Mouse (Mus musculus): ENCODE results near the gene Fer. TPM values are rescaled to one million over a fixed set of nuclear protein-coding genes. Genes with fewer than 3 reads are reported as not detected.

Fer gene
- total RNA-seq, 2 experiments from 2014 or later = 16.8 to 22.0 TPM

DNA sequence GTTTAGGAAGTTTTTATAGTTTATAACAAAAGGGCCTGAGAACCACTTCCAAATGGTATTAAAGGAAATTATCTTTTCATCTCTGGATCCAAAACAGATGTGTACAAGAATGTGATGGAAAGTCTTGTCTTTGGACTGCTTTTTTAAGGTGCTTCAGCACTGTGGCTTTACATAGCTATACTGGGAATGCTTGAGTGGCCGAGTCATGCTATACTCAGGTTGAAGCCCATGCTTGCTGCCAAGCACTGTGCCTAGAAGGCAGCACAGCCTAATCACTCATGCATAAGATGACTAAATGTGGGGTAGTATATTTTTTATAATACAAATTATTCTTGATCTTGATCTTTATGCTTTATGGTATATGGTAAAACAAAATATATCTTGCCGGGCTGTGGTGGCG lies 225.0 kb downstream of the Fer start:
- DNase-seq = no peak

DNA sequence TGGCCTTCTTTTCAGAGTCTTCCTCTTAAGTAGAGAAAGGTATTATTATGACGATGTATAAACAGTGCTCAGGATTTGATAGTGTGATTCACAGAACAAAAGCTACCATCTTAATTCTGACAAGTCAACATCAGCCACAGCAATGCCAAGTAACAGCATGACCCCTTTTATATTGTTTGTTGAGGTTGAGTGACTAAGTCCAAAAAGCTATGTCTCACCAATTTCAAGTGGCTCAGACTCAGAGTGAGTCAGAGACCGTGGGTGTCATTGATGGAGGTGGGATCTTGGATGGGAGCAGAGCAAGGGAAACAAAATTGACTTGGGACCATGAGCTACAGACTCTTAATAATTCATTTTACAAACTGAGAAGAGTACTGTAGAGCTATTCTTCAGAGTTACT lies 230.9 kb downstream of the Fer start:
- DNase-seq = no peak

DNA sequence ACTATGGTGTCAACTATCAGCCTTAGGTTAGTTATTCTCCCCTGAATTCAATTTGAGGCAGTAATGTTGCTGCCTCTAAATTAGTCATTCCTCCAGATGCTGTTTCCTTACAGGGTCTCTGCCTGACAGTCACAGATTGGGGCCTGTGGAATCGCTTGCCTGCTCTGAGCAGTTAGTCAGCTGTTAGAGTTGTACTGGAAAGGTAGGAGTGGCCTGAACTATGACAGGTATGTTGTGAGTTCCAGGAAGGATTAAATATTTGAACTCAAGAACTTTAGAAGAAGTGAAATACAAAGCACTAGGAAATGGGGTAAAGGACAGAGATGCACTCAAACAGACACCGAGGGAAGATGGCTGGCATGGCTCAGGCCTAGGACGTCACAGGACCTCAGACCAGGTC lies 233.9 kb downstream of the Fer start:
- DNase-seq = no peak

DNA sequence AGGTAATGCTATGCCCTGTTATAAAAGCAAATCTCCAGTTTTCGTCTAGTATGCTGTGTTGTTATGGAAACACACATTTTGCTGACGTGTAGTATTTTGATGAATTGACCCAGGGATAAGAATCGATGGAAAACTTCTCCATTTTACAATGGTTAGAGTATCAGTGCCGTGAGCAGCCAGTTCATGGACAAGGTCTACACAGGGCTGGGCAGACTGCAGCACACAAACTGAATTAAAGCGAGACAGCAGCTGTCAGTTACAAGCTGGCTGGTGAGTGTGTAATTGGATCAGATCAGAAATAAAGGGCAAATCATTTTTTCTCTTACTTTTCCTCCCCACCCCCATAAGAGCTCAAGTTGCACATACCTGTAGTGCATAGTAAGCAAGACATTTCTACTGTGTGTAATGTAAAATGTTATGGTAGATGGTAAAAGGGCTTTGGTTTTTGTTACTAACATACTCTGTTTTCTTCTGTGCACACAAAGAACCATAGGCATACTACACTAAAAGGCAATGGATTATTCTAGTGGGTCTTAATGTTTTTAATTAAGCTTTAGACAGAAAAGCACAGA lies 235.0 kb downstream of the Fer start:
- DNase-seq = no peak

DNA sequence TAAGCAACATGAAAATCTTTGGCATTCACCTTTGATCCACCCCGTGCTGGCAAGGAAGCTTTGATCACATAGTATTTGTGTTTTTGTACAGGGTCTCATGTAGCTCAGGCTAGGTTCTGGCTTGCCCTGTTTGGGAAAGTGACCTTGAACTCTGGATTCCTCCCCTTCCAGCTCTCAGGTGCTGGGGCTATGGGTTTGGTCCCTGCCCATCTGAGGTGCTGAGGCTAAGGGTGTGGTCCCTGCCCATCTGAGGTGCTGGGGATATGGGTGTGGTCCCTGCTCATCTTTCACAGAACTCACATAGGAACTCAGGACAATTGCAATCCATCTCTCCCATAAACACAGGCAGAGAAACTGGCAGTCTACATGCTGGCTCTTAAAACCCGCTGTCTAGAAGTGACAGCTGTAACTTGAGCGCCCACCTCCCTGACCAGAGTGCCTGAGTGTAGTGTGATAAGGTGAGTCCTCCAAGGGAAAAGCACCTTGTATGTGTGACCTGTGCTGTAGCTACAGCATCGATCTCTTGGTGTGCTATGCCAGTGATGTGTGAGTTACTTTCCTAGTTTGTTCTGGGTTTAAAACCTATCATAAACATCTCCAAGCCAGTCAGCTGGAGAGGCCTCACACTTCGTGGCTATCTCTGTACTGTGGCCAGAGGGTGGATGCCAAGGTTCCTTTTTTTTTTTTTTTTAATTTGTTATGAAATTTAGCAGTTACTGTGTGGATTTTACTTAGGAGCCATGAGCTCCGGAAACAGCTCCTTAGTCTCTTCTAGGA lies 236.7 kb downstream of the Fer start:
- DNase-seq = no peak

DNA sequence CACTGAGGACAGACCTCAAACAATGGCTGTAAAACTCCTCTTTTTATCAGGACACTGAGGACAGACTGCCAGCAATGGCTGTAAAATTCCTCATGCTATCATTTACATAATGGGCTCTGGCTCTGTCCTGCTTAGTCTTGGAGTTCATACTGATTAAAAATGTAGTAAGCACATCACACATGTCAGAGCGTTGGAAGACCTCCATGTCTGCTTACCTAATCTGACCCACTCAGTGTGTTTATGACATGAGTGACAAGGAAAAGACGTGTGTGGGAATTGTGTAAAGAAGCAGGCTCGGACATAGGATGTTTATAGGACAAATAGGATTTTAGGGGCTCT lies 237.3 kb downstream of the Fer start:
- DNase-seq = no peak

DNA sequence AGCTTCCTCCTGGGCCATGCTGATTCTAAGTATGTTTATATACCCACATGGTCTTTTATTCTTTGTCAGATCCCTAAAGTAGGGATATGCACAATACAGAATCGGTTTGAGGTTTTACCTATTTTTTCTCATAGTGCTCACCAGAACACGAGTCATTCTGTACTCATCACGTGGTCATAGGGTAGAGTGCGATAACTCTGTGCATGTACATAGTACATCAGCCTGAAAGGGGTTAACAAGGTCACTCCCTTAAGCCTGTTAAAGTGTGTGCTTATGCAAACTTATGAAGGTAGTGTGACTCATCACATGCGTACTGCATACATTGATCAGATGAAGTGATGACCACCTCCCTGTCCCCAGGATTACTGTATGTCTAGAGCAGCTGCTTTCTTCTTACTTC lies 245.9 kb downstream of the Fer start:
- DNase-seq = no peak

DNA sequence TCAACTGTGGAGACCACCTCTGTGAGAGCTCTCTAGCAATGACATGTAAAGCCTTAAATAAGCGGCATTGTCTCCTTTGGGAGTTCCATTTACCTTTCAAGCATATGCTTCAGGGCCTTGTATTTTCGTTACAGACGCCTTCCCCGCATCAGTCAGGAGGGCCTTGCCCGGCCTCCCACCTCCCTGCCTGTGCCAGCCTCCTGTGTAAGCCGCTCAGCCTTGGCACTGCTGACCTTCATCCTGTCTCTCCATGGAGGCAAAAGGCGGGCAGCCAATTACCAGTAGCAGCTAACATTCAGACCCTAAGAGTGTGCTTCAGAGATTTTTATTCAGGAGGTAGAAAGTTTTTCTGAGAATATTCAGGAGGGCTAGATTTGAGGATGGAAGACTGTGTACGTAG lies 247.0 kb downstream of the Fer start:
- DNase-seq = peak; percentile 50

DNA sequence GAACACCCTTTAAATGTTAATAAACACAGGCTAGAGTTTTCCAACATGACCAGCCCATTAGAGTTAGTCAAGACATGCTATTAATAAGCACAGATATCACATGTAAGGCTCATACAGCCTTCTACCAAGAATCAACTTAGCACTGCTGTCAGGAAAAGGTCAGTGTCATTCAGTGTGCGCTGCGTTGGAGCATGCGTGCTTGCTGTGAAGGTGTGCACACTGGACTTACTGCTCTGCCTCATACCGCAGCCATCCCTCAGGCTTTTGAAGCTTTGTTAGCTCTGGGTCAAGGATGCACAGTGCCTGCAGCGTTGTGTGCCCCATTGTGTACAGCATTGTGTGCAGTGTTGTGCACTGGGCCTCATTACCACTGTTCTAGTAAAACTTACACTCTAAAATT lies 250.8 kb downstream of the Fer start:
- DNase-seq = no peak

DNA sequence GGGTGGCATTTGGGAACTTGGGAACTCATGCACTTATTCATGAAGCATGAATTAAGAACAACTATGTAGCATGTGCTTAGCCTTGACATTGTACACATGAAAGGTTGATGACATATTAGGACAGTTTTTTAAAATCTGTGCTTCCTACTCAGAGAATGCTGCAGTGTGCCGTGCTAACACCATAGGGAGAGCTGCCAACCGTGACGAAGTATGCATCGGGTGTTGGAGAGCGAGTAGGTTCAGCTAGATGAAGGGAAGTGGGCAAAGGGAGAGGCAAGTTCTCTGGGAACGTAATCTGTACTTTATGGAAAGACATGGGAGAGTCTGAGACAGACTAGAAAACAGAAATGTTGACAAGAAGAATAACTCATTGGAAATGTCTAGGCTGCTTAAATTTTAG lies 253.9 kb downstream of the Fer start:
- DNase-seq = no peak

DNA sequence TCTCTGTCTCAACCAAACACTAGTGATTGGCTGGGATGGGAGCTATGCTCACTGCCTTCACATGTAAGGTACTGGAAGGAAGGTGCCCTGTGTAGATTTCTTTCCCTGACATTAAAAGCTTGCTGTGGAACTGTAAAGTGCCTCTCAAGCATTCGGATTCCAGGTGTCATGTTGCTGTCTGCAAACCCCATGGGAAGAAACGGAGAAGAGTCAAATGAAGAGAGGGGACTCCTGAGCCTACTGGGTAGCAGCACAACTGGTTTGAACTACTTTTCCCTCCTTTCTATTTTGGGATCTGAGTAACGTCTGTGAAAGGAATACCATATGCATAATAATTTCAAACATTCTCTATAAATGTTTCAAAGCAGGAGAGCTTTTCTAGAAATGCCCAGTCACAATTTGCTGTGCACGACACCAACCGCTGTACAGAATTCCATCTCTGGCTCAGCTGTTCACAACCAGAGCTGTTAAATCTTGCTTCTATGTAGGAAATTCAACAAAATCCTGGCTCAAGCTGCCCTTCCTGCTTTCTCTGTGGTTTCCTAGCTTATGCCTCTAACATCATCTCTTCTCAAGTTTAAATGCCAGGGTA lies 256.9 kb downstream of the Fer start:
- DNase-seq = no peak

DNA sequence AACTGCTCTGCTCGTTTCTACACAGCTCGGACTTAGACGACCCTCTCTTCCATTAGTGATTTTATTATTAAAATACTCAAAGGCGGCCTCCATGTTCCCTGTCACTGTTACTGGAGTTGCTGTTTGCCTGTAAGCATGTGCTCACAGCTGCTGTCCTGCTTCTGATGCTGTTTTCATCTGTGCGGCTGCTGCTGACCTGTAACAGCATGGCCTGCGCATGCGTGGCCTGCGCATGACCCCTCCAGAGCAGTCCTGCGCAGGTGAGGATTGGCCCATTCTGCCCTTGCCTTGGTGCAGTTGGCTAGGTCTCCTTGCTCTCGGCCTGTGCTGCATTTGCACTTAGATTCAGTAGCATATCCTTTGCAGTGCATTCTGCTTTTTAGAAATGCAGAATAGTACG lies 259.7 kb downstream of the Fer start:
- DNase-seq = no peak

DNA sequence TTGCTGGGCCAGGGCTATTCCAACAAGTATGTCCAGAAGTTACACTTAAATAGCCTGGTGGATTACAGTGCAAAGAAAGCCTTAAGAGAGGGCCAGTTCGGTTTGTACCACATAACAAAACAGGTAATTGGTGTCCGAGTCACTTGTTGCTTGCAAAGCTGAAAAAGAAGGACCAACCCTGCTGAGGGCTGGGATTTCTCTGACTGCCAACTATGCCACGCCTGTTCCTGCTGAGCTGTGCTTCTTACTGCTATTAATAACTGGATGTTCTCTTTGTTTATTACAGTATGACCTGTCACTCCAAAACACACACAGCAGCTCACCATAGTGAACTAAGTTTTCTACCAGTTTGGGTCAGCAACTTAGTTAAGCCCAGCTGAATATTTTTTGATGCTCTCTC lies 260.9 kb downstream of the Fer start:
- no peak for DNase-seq

DNA sequence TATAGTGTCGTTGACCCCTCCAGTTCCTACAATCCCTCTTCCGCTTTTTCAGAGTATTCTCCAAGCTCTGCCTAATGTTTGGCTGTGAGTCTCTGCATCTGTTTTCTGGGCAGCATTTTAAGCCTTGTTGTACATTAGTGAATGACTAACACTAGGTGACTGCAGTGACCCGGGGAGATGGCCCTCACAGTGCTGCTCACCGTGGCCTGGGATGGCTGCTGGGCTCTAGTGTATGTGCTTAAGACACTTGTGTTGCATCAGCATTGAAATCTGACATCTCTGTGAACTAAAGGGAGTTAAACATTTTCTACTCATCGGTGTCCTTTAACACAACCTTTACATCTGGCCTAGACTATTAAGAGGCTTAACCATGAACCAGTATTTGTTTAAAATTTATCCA lies 264.0 kb downstream of the Fer start:
- no peak for DNase-seq

DNA sequence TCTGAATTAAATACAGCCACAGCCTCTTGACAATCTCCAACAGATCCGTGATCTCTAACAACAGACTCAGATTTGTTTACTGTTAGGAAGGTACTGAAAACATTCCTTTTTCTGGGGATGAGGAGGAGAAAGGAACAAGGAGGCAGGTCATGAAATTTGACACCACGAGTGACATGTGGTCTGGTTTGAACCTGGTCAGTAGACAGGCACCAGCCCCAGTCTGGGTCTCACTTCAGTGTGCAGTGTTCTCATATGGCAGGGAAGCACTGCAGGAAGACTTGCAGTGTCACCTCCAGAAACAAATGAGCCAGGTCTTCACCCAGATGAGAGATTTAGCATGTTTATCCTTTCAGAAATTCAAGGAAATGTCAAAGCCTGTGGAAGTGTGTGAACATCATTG lies 266.9 kb downstream of the Fer start:
- DNase-seq = no peak

DNA sequence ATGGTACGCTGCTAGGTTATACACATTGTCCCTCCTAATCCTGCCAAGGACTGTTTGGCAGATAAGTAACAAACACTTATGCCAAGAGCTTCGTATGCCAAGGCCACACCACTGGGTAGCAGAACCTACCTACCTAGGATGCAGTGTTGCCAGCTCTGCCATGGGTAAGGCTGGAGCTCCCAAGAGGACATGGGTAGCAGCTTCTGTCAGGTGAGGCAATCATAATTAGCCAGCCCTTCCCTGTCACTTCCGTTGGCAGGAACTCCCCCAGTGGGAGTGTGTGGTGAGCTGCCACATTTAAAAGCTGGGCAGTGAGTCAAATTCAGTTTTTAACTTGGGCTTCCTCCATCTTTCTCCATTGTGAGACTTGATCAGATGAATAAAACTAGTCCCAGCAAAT lies 267.5 kb downstream of the Fer start:
- peak; percentile 57 for DNase-seq

DNA sequence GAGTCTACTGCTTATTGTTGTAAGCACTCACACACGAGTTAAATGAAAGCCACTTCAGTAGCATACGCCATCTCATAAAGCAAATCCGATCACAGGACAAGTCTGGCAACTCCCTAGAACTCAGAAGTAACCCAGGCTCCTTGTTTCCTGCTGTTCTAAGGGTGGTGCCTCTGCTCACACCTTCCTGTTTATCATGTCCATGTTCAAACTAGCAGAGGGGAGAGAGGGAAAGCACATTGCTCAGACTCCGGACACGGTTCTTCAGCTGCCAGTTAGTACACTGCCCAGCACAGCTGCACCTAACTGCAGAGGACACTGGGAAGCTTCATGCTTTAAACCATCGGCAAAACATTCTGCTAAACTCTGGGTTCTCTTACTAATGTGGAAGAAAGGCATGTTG lies 269.3 kb downstream of the Fer start:
- DNase-seq = no peak

DNA sequence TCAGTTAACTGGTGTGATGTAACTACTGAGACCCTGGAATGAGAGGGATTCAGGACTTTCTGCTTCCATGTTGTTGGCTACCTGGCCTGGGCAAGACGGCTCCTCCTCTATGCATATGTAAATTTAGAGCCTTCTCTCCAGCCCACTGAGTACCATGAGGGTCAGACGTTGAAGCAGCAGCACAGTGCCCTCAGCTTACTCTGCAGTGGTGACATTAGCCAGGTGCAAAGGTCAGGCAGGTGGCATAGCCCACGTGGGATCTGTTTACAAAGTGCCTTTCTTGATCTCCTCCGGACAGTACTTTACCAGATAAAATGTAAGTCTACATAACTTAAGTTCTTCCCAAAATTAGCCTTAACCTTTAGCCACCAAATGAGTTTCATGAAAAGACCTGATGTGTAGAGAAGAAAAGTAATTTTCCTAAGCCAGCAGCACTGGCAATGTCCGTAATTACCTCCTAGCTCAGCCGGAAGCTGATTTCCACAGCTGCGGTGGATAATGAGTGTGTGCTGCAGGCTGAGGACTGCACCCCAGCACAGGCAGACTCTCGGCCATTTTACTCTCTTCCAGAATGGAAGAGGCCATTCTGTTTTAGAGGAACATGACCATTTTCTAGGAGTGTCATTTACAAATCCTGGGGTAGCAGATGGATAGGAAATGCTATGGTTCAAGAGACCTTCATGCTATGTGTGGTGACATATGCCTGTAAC lies 273.2 kb downstream of the Fer start:
- no peak for DNase-seq

DNA sequence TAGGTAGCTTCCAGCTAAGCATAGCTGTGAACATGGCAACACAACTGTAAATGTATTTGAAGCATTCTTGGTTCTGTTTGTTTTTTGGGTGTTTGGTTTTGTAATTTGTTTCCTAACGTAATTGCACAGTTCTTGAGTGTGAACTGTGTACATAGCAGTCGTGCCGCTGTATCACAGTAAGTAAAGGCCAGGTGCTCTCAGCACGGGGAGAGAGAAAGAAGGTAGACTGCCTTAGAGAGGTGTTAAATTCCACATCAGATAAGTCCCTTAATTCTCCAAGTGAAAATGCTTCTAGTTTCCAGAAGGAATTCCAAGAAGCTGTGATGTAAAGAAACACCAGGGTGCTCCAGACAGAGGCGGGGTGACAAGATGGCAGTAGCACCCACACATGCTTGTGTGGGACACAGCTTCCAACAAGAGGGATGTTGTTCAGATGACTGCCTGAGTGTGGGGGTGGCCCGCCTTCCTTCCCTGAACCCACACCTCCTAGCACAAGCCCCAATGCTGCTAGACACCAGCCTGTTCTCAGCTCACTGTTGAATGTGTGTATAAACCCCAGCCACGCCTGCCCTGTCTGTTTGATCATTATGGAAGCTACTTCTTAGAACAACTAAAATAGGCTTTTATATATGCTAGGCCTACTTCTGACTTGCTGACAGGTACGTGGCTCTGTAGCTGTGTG lies 275.3 kb downstream of the Fer start:
- DNase-seq = no peak

DNA sequence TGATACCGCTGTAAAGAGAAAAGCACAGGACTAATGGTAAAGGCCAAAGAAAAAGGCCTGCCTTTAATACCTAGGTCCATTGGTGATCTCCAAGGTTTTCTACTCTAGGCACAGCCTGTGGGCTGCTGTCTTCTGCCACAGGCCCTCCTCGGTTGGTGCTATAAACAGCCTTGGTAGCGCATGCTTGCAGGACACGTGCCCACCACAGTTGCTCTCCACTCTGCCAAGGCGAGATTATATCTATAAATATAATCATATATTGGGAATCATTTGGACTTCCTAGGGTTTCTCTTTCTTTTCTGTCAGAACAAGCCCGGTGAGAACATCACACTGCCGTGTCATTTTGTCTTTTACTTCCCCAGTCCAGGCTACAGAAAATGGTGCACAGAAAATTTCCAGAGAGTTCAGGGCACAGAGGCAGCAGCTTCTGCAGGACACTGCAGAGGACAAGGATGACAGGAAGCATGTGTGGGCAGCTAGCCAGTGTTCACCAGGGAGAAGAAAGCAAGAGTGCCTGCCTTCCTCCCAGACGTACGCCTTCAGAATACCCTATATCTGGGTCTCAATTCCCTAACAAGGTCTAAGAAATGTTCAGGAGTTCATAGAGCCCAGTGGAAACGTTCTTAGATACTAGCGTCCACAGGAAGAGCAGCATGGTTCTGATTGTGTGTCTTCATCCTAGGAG lies 276.5 kb downstream of the Fer start:
- DNase-seq = no peak

DNA sequence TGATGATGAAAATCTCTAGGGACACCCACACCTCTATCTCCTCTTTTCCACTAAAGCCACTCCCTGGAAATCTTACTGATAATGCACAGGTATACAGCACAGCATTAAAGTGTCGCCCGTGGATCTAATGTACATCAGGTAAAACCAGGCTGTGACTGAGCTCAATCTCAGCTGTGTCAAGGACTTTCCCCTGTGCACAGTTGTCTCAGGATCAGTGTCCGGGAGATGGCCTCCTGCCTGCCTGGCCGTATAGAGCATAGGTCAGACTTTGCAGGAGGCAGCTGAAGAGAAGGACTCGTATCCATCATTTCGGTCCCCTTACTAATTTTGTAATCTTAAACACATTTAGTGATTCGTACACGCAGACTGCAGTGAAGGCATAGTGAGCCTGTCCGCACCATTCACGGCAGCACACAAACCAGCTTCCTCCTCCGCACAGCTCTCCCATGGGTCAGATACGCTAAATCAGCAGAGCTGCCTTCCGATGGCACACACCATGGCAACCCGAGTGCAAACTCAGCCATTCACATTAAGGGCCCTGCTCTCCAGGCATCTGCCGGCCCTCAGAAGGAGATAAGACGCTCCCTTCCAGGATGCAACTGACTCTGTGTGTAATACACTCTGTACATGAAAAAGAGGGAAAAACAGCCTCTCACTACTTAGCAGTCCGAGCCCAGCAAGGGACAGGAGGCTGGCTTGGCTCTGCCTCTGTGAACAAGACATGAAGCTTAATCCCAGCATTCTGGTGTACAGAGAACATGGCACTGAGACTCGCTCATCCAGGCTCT lies 277.4 kb downstream of the Fer start:
- DNase-seq = no peak

DNA sequence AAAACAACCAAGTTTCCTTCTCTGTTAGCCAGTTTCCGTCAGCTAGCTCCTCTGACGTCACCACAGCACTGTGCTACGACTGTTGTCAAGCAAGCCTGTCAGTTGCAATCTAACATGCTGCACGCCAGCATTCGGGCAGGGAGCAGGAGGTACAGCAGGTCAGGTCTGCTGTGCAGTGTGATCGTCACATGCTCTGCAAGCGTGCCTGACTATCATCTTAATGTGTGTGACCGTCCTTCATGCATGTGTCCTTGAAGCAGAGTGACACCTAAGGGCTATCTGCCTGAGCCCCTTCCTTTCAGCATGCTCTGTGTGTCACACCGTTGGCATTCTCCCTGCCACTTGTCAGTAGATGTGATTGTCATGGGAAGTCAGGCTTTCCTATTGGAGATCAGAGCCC lies 279.0 kb downstream of the Fer start:
- DNase-seq = no peak
